Mouse (Mus musculus): ENCODE results near the gene Ubr4.

DNA sequence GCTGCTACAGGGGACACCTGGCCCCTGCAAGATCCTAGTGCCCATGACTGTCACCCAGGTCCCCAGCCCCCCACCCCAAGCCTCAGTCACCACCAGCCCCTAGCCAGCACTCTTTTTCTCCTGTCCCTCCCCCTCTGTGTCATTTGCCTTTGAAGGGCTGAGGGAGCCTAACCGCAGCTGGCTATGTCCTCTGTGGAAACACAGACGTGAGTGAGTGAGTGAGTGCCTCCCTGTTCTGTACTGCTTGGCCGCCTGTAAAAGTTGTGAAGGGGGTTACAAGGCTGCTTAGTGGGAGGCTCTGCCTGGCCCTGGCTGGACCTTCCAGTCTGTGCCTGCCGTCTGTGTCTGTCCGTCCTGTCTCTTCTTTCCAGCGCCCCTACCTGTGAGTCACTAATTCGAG is 183.3 kb downstream of the Ubr4 start:
- TF ChIP-seq CTCF (IDR thresholded peaks at IDR 0.05; ENCODE audit: low read depth) (no peak), EP300 (IDR thresholded peaks at IDR 0.05; ENCODE audit: low read depth) (no peak)
